Mouse (Mus musculus) R1 (cell line): ENCODE measurements at regions not wholly inside any gene's neighbourhood (a gene's known extent, or its start where the extent isn't known, plus 50 kb on each side); places are given as distances from the start of the nearest gene placed in this dataset.
"Not testable (repeated sequence)": the region's sequence is repeated elsewhere in the genome, so short reads cannot be mapped to it uniquely, and the experiment has no call there.

Experiments
- DNase-seq: peaks from one replicate; pipeline ENCODE4 v3.0.0-alpha.2; 2018; ENCODE audit warnings: low read depth, low spot score

GRCm38 (mm10) chrX:70606349-70606748 is 129.4 kb upstream of the Tmem185a start:
- no peak for DNase-seq

GRCm38 (mm10) chrX:70582344-70582743 is 105.4 kb upstream of the Tmem185a start:
- peak; percentile 44 for DNase-seq

DNA sequence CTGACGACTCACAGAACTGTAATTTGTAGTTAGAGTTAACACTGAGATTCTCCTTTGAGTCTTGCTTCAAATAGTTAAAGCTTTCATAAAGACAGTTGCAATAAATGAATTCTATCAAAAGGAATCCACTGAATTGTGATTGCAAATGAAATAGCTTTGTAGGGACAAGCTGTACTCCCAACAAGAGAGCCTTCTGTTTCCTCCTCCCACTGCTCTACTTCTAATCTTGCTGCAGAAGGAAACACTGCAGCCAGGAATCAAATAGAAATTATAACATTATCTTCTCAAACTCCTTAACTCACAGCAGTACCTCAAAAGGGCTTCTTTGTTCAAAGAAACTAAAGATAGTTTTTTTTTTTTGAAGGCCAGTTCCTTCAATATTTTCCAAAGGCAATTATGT is 103.2 kb upstream of the Tmem185a start:
- DNase-seq, result no peak

- DNase-seq, result not testable (repeated sequence)
Measured at GRCm38 (mm10) chrX:70574243-70574642, 97.3 kb upstream of the Tmem185a start.

DNA sequence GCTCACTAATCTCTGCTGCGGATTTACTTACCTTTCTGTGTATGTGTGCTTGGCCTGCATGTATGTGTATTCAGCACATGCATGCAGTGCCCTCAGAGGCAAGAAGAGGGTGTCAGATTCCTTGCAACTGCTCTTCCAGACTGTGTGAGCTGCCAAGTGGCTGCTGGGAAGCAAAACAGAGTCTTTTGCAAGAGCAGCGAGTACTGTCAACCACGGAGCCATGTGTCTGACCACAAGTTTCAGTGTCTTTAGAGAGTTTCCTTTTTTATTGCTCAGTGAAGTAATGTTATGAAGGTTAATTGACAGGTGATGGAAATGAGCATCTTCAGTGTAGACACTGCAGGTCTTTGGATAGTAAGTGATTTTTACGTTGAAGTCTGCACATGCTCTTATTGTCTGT is 93.6 kb upstream of the Tmem185a start:
- not testable (repeated sequence) for DNase-seq

- not testable (repeated sequence) for DNase-seq
Measured at GRCm38 (mm10) chrX:70569339-70569979, 92.5 kb upstream of the Tmem185a start.
